Mouse (Mus musculus) ovary, postnatal 10 days (tissue): ENCODE measurements around the gene Osbpl7.
A peak's percentile ranks its signal among the peaks of the same experiment; 100 is the strongest.

Experiments used
- DNase-seq: peaks from one replicate; pipeline ENCODE4 v3.0.0; 2022; ENCODE audit warnings: low spot score

The Osbpl7 gene

DNA sequence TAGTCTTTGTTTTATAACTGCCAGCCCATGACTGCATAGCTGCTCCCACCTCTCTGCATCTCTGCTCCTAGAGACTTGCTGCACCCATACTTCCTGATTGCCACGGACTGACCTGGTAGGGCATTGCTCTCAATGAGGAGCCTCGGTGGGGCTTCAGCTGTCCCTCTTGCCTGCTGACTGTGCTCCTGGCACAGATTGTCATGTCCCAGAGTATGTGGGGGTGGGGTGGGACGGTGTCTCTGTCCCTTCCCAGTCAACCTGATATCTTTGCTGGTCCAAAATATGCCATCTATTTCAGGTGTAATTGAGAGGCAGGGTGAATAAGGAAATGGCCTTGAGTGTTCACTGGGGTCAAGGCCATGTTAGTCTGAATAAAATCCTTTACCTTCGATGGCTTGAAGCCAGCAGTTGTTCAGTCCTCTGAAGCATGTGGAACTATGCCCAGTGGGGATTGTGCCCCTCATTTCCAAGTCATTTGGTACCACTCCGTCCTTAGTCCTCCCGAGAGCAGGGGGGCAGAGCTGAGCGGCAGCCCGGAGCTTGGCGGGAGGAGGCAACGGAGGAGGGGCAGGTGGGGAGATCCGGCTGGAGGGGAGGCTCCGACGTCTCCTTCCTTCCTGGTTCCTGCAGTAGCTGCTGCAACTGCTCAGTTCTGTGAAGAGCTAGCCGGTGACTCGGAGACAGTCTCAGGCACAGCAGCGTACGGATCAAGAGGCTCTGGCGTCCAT, at the start of gene Osbpl7:
Gene Osbpl7 (plus strand): TSS at position 413 of the 728 bp plus-strand sequence.
- peak; percentile 46 for DNase-seq

DNA sequence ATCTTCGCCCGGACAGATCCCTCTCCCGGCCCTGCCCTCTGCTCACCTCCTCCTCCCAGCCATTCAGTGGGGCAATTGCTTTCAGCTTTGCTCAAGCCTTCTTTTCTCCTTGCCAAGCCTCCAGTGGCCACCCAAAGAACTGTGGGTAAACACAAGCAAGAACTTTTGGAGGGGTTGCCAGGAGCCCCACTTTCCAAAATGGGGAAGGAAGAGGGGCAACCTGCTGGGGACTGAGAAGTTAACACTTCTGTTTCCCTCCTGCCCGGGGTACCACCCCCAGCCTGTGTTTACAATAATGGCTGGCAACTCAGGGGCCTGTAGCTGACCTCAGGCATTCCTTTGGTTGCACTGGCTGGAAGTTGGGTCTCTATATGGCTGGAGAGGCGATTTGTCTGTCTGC, 47.3 kb upstream of the Osbpl7 start:
- DNase-seq, result no peak

DNA sequence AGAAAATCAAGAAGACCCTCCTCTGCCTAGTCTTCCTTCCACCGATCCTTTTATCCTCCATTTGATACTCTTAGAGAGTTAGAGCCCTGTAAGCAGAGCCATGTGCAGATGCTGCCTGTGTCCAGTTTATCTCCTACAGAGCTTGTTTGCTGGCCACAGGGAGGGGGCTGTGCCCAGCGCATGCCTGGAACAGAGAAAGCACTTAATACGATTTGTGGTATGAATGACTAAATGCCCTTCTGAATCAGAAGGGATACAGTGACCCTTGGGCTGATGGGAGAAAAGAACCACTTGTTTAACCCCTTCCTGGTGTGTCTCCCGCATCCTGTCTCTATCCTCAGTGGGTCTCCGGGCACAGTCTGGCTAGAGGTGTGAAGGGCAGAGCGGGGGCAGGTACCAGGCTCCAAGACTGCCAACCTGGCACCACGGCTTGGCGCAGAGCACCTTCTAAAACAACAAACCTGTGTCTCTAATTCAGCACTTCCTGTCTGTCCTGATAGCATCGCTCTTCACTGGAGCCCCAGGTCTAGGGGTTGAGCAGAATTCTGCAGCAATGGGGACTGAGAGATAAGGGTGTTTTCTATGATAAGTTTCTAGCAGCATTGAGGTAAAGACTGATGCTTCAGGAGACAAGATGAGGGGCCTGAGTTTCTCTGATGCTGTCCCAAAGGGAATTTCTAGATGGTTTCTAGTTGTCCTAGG, 43.2 kb upstream of the Osbpl7 start:
- DNase-seq, result no peak

DNA sequence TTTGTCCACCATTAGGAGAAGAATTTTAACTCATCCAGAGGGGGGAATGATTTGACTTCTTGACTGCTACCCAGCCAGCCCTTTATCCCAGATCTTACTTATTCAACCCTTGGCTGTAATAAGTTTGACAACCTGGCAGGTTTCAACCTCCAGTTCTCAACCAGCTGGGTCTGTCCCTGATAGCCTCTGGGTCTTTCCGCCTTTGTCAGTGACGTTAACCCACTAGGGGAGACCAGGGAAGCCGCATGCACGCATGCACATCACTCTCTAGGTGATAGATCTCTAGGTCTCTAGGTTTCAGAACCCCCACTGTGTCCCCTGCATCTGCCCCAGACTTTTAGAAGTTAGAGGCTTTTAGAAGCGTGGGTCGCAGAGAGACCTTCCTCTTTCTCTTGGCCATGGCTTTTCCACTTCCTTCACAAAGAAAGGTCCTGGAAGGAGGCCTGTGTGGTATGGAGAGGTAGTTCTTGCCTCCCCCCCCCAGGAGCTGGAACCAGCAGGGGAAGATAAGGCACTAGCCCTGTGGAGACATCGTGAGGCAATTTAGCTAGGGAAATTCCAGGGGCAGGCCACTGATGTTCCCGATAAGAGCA, 41.1 kb upstream of the Osbpl7 start:
- DNase-seq, result no peak

DNA sequence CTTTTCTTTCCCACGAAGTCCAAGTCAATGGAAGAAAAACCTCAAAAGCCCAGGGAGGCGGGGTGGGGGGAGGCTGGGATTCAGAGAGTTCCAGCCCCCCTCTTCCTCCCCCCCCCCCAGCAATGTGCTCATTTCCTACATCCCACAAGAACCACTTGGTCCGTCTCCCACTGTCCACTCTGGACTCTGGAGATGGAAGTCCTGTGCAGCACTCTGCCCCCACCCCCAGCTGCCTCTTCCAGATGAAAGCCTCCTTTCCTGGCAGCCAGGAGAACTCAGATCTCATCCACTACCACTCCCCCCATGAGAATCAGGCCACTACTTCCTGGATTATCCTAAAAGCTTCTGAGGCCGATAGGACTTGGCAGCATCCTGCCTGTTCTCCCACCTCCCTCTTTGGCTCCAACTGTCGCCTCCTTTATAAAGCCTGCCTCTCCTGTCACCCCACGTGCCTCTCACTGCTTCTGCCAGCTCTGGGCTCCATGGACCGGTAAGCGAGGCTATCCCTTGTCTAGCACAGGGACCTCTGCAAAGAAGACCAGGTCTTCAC, 37.2 kb upstream of the Osbpl7 start, which contains the start of gene Sp6:
Gene Sp6 (plus strand): TSS at position 274 of the 550 bp plus-strand sequence.
- DNase-seq, result no peak

DNA sequence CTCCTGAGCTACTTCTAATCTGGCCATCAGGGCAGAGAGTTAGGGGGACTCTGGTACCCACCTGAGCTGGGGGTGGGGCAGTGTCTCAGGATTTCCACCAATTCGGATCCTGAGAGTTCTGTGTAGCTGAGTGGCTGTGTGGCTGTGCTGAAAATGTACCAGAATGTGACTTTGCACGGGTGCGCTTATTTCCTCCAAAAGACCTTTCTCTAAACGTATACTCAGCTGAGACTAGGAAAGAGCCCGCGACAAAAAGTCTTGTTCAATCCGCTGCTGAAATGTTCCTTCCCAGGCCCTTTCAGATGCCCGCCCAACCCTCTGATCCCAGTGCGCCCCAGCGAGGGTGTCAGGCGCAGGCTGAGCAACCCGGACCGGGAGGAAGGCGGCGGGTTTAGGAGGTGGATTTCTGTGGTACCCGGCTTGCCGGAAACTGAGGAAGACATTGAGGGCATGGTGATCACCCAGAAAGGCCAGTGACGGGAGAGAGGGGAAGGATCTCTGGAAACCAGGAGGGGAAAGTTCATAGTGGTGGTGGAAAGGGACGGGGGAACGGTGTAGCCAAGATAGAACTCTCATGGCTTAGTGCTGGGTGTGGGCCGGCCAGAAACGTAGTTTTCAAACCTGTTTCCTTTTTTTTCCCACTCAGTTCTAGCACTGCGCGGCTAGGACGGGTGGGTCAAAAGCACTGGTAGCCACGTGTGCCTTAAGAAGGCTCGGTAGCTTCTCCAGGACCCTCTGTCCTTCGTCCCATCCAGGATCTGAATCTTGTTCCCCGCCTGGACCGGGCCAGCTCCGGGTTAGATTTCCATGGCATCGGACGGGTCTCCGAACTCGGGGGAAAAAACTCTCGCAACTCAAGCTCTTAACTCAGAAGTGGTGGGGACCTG, 32.5 kb upstream of the Osbpl7 start:
- no peak for DNase-seq

DNA sequence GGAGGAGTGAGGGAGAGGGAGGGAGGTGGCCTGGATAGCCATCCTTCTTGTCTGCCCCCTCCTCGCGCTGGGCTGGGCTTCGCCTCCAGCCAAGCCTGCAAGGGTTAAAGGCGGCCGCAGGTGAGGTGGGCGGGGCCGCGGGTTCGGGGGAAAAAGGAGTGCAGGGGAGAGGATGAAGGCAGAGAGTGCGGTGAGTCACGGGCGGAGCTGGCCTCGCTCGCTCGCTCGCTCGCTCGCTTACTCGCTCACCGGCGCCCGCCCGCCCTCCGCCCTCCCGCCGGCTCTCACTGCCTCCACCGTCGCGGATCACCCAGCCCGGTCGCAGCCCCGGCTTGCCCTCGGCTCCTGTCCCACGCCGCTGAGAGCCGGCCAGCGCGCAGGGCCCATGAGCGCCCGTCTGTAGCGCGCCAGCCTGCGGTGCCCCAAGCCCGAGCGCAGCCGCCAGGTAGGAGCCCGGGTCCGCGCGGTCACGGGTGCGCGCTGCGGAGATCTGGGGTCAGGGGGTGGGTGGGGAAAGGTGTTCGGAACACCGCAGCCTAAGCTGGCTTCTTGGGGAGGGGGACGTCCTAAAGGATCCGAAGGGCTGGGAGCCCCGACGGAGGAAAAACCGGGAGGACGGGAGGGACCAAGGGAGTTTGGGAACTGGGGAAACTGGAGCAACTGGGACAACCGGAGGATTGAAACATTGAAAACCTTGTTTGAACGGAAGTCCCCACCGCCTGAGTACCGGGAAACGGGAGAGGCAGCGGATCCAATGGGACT, 31.7 kb upstream of the Osbpl7 start:
- DNase-seq, result no peak

DNA sequence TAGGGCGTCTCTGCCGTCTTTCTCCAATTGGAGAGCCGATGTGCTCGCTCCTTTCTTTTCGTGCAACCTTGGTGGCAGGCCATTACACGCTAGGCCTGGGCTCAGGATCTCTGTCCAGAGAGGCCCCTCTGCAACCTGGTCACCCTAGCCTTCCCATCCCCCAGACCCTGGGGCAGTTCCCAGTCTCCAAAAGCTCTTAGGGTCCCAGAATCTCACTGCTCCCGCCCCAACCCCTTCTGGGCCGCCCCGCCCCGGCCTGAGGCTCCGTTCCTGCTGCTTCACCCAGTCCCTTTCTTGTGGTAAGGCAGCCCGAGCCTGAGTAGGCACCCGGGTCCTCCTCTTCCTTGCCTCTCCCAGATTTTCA, 31.1 kb upstream of the Osbpl7 start:
- no peak for DNase-seq

DNA sequence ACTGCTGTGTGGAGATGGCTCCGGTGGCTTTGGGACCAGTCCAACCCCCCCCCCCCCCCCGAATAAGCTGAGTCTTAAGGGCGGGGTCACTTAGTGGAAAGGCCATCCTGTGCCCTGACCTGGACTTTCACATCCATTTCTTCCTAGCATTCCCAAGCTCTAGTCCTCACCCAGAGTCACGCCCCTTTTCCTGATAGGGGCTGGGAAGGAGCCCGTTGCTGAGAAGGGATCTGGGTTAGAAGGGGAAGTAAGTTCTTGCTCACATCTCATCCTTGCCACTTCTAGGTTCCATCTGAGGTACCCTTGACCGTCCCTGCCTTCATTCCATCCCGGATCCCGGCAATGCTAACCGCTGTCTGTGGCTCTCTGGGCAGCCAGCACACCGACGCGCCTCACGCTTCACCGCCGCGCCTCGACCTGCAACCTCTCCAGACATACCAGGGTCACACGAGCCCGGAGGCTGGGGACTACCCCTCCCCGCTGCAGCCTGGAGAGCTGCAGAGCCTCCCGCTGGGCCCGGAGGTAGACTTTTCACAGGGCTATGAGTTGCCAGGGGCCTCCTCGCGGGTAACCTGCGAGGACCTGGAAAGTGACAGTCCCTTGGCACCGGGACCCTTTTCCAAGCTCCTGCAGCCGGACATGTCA, 29.2 kb upstream of the Osbpl7 start:
- DNase-seq, result no peak

DNA sequence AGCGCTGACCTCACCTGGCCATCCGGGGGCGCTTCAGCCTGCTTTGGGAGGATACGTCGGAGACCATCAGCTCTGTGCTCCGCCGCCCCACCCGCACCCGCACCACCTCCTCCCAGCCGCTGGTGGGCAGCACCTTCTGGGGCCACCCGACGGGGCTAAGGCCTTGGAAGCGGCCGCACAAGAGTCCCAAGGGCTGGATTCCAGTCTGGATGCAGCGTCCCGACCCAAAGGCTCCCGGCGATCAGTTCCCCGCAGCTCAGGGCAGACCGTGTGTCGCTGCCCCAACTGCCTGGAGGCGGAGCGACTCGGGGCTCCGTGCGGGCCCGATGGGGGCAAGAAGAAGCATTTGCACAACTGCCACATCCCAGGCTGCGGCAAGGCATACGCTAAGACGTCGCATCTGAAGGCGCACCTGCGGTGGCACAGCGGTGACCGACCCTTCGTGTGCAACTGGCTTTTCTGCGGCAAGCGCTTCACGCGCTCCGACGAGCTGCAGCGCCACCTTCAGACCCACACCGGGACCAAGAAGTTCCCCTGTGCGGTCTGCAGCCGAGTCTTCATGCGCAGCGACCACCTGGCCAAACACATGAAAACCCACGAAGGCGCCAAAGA, 28.4 kb upstream of the Osbpl7 start:
- DNase-seq, result peak; percentile 58

DNA sequence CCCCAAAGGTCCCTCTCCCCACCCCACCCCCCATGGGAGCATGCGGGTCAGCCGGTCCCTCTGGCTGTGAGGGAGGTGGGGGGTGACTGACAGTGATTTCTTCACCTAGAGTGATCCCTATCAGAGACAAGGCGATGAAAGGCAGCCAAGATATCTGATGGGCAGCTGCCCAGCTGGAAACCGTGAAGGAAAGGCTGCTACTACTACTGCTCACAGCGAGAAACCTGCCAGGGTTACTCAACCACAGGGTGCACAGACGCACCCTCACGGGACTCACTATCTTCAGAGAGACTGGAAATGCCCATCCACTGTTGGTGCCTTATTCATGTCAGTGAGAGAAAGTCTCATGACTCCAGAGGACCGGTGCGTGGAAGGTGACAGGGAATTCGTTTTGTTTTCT, 25.5 kb upstream of the Osbpl7 start:
- no peak for DNase-seq

DNA sequence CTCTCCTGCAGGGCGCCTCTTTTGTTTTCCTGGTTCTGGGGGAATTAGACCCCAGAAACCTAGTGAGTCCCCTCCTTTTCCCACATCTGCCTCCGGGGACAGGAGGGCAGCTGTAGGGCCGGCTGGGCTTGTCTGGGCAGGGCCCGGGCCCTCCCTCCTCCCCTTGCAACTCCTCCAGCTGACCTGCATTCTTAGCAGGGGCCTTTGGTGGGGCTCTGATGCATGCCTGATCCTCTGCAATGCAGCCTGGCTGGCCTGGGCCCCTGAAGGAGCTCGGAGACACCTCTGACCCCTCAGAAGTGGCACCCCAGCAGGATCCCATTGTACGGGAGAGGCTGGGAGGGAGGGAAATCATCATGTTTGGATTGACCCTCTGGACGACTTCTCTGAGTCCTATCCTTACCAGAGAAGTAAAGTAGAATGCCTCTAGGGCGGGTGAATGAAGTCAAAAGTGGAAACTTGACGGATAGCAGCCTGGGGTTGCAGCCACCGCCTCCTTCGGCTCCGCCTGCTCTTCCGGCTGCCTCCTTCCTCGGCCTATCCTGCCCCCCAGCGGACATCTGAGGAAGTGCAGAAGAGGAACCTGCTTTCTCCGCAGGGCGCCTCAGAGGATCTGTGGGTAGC, 24.6 kb upstream of the Osbpl7 start:
- peak; percentile 73 for DNase-seq

DNA sequence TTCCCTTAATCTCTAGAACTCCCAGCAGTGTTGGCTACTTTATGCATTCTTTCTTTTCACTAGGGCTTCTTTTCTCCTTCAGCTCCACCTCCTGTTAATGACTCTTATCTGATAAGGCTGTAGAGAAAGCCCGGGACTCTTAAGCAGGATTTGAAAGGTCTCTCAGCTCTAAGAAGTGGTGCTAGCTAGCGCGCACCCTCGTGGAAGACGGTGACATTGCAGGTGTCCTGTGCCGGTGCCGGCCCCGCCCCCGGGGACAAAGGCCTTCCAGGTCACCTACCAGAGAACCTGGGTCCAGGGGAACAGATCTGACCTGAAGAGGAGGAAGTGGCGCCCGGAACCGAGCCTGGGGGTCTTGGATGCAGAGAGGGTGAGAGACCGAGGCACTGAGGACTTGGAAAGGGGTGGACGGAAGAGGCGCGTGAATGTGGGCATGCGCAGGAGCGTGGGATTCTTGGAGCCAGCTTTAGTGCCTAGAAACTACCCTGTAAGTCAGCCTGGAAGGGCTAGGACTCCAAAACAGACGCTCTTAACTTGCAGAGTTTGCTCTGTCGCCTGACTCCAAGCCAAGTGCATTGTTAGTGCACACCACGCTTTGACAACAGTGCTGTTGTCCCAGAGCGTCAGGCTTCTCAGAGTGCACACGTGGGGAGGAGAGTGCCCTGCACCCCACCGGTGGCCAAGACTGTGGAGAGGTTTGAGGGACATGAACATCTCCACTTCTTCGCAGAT, 20.6 kb upstream of the Osbpl7 start, which contains the start of gene Scrn2:
Gene Scrn2 (plus strand): TSS at position 253 of the 732 bp plus-strand sequence.
- DNase-seq, result peak; percentile 83

DNA sequence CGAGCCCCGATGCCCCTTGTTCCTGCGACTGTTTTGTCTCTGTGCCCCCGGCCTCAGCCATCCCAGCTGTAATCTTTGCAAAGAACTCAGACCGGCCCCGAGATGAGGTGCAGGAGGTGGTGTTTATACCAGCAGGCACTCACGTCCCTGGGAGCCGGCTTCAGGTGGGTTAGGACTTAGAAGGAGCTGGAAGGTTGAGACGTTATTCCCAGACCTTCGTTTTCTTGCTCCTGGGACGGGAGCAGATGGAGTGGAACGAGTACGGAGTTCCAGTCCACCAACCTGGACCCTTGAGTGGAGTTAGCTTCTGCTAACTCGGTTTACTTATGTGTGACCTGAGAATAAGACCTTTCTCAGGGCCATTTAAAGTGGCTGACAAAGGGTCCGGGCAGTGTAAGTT, 20.0 kb upstream of the Osbpl7 start:
- no peak for DNase-seq

DNA sequence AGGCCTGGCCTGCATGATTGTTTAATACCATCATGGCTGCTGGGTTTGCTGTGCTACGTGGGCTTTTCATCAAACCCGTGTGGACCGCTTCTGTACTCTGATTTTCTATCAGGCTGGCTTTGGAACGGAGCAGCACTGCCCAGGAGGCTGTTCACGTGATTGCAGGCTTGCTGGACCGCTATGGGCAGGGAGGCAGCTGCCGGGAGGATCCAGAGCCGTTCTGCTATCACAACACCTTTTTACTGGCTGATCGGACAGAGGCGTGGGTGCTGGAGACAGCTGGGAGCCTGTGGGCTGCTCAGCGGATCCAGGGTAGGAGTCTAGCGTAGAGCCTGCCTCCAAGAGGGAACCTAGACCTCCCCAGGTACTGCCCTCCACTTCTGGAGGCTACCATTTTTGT, 18.5 kb upstream of the Osbpl7 start:
- no peak for DNase-seq

DNA sequence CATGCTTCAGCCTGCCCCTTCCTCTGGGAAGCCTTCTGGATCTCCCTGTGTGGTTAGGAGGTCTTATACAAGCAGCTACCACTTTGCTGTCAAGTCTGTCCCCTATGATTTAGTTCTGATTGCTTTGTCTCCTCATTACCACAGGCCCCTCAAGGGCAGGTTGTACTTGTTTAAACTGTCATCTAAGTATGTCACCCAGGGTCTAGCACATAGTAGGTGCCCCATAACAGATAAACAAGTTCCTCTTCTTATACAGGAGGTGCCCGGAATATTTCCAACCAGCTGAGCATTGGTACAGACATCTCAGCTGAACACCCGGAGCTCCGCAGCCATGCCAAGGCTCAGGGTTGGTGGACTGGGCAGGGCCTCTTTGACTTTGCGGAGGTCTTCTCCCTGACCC, 17.9 kb upstream of the Osbpl7 start:
- DNase-seq, result no peak

DNA sequence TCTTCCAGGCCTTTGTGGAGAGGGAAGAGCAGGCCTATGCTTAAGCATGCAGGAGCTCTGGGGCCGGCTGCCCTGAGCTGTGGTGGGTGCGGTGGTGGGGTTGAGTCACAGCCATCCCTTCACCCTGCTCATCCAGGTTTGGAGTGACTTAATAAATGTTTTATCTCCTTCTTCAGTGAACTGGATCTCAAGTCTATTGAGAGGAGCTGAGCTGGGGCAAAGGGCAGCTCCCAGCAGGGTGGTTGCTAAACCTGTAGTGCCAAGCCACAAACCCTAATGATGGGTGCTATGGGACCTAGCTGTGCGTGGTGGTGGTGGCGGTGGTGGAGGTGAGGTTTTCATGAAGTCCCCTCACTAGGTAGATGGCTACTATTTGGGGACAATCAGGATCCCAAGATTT, 16.6 kb upstream of the Osbpl7 start:
- DNase-seq, result no peak

DNA sequence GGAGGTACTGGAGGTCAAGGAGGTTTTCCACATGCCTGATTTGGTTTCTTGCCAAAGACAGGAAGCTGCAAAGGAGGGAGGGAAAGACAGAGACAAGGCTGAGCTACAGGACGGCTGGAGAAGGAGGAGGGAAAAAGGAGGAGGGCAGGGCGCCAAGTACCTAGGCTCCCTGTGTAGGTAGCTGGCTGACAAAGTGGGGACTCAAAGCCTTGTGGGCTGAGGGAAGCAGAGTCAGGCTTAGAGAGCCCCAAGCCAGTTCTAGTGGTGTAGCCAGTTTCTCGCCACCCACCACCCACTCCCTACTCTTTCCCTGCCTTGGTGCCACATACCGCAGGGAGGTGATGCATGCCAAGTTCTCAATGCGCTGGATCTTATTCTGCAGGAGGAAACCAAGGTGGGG, 14.3 kb upstream of the Osbpl7 start:
- no peak for DNase-seq

DNA sequence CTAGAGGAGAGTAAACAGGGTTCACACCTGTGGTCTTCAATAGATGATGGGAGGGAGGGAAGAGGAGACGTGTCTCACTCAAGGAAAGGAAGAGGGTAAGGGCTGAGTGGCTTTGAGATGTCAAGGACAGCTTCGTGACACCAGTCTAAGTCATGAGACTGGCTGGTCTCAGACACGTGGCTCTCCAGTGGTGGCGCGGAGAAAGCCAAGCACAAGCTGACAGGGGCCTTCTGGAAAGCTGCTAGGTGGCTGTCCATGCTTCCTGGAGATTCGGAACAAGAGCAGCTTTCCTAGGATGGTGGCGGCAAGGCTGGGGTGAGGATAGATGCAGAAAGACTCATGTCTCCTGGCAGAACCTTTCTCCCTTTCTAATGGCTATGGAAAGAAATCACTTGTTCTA, 11.5 kb upstream of the Osbpl7 start:
- DNase-seq, result no peak
